Mouse (Mus musculus) olfactory bulb, adult 2 months (tissue): Measurements from ENCODE around the gene Yy2. TPM values are rescaled to one million over a fixed set of nuclear protein-coding genes. Genes with fewer than 3 reads are reported as not detected.

ENCODE experiments used
- H3K27ac ChIP-seq: fragments of 200-500 bp; 2 replicates; pipeline ENCODE4 v1.5.1; 2012; ENCODE audit warnings: low read depth, low read length; ENCODE audit not compliant: insufficient read depth
- H3K4me1 ChIP-seq: fragments of 200-500 bp; 2 replicates; pipeline ENCODE4 v1.6.1; 2012; ENCODE audit warnings: low read length; ENCODE audit not compliant: control insufficient read depth, insufficient read depth
- H3K4me3 ChIP-seq: fragments of 200-500 bp; 2 replicates; pipeline ENCODE4 v1.5.1; 2012; ENCODE audit warnings: mild to moderate bottlenecking, low read depth, low read length, moderate library complexity; ENCODE audit not compliant: insufficient read depth
- CTCF ChIP-seq: fragments of 200-500 bp; IDR thresholded peaks from 2 replicates; pipeline ENCODE4 v1.5.1; 2012; ENCODE audit warnings: low read depth, mild to moderate bottlenecking, low read length, moderate library complexity; ENCODE audit not compliant: insufficient read depth
- POLR2A ChIP-seq: fragments of 200-500 bp; IDR thresholded peaks from 2 replicates; pipeline ENCODE4 v1.6.1; 2012; ENCODE audit warnings: mild to moderate bottlenecking, low read depth, low read length, moderate library complexity; ENCODE audit not compliant: insufficient read depth
- WGBS: fragments of 180-500 bp; shearing (Covaris S2); methylation state at CpG from one replicate; pipeline ENCODE4 v1.1.7; 2018; 5-methylcytosine and 5-hydroxymethylcytosine counted together
- polyA plus RNA-seq: library from polyadenylated mRNA; stranded (reverse); fragments of >200 nt; gene quantifications from 2 replicates; pipeline ENCODE4 v1.2.4, GENCODE M21; 2012; ENCODE audit warnings: low replicate concordance; ENCODE audit not compliant: missing spikeins, insufficient read depth, insufficient read length

The Yy2 gene
- polyA plus RNA-seq, 1 experiment: not detected

DNA sequence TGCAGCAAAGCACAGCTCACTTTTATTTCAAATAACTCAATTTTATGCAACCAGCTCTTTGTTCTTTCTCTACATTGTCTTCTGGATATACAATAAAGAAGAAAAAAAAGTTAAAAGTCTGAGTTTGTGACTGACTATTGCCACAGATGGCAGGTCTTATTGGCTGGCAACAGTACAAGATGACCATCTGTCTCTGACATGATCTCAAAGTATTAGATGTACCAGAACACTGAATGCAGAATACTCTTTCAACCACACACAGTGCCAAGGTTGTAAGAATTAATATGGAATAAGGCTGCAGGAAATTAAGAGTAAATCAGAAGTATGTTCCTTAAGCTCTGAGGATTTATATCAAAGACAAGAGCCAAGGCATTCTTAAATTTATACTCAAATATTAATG lies 17.6 kb upstream of the Yy2 start:
- Histone ChIP-seq H3K4me1 (no peaks in the 10 kb centered on the region), H3K27ac (no peak overlapping the region), H3K4me3 (no peak overlapping the region)
- no peak for TF ChIP-seq CTCF
- no peak for TF ChIP-seq POLR2A

- 80% methylated on average over 6 of the region's 6 CpGs for WGBS
- Histone ChIP-seq H3K27ac (no peak overlapping the region), H3K4me1 (no peaks in the 10 kb centered on the region), H3K4me3 (no peak overlapping the region)
- TF ChIP-seq POLR2A: no peak
- no peak for TF ChIP-seq CTCF
Observed at GRCm38 (mm10) chrX:157579108-157579614, 10.4 kb upstream of the Yy2 start.

DNA sequence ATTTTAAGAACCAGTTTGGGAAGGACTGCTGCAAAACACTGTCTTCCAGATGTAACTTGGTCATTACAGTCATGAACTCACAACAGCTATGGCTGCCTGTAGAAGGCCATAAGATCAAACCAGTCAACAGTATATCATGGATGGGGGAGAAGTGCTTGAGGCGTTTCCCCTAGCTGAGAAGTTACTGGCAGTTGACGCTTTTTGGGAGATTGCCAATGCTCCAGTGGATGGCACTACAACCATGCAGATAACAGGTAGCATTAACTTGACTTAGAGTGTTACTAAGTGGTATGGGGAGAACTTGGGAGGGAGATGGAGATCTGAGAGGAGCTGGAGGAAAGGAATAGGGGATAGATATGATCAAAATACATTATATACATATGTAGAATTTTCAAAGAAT lies 5.9 kb upstream of the Yy2 start:
- 78% methylated on average over 2 of the region's 2 CpGs for WGBS
- Histone ChIP-seq H3K27ac (no peak overlapping the region), H3K4me1 (no peaks in the 10 kb centered on the region), H3K4me3 (no peak overlapping the region)
- TF ChIP-seq CTCF (no peak), POLR2A (no peak)

DNA sequence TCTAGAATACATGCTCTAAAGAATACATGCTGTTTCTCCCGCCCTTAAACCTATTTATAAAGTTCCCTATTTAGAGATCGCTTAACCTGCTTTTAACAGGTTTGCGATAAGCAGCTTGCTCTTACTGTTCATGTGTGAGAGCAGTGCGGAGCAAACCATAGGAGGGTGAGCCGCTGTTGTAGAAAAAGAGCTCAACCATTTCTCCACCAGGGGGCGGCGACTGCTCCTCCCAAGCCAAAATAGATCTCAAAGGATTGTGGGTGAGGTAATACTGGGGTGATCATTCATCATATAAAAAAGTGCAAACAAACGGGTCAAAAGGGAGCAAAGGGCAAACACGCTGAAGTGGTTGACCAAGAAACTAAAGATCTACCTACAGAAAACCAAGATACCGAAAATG lies 5.0 kb downstream of the Yy2 start:
- Histone ChIP-seq H3K4me3 (no peak overlapping the region), H3K27ac (no peak overlapping the region), H3K4me1 (no peaks in the 10 kb centered on the region)
- WGBS: 85% methylated on average over 10 of the region's 10 CpGs
- TF ChIP-seq CTCF (no peak), POLR2A (no peak)

- WGBS: 46% methylated on average over 3 of the region's 3 CpGs
- no peaks in the 10 kb centered on the region for H3K4me1 ChIP-seq
- TF ChIP-seq POLR2A (no peak), CTCF (no peak)
- H3K27ac ChIP-seq: no peak overlapping the region
- no peak overlapping the region for H3K4me3 ChIP-seq
Observed at GRCm38 (mm10) chrX:157547082-157547481, 21.7 kb downstream of the Yy2 start.

Other genes starting within 250 kb of the Yy2 start
- gene Phex, start 153.7 kb downstream of the Yy2 start, polyA plus RNA-seq: not detected in 2 replicates
- not detected in 2 replicates for gene Sms, start 76.7 kb downstream of the Yy2 start, polyA plus RNA-seq
- gene Mbtps2, start 29.7 kb upstream of the Yy2 start, polyA plus RNA-seq: not detected in 2 replicates
- not detected in 2 replicates for gene Smpx, start 129.9 kb upstream of the Yy2 start, polyA plus RNA-seq
- not detected in 2 replicates for gene Klhl34, start 249.4 kb upstream of the Yy2 start, polyA plus RNA-seq